Mouse (Mus musculus) midbrain, embryonic 16.5 days (tissue): ENCODE results near the gene Cd9. TPM values are rescaled to one million over a fixed set of nuclear protein-coding genes. Genes with fewer than 3 reads are reported as not detected.

Experiments used
- ATAC-seq: fragments of 200-750 bp; cut with Nextera tagmentation; 2 replicates; pipeline ENCODE4 v1.8.0; 2017; ENCODE audit warnings: moderate TSS enrichment
- H3K27ac ChIP-seq: fragments of 300-500 bp; sonication (generic); 2 replicates; pipeline ENCODE4 v1.5.1; 2014; ENCODE audit warnings: mild to moderate bottlenecking, low read length, mixed read lengths
- H3K27me3 ChIP-seq: fragments of 300-500 bp; sonication (generic); 2 replicates; pipeline ENCODE4 v1.6.1; 2014; ENCODE audit warnings: low read depth, low read length, mixed read lengths; ENCODE audit not compliant: control insufficient read depth, insufficient read depth
- H3K36me3 ChIP-seq: fragments of 300-500 bp; sonication (generic); 2 replicates; pipeline ENCODE4 v1.6.1; 2014; ENCODE audit warnings: mild to moderate bottlenecking, low read length, moderate library complexity, mixed read lengths; ENCODE audit not compliant: control insufficient read depth, insufficient read depth
- H3K4me1 ChIP-seq: fragments of 300-500 bp; sonication (generic); 2 replicates; pipeline ENCODE4 v1.6.1; 2014; ENCODE audit warnings: mild to moderate bottlenecking, low read length, mixed read lengths; ENCODE audit not compliant: control insufficient read depth, insufficient read depth
- H3K4me2 ChIP-seq: fragments of 300-500 bp; sonication (generic); 2 replicates; pipeline ENCODE4 v1.6.1; 2014; ENCODE audit warnings: mild to moderate bottlenecking, low read length, mixed read lengths
- H3K4me3 ChIP-seq: fragments of 300-500 bp; sonication (generic); 2 replicates; pipeline ENCODE4 v1.5.1; 2014; ENCODE audit warnings: low read depth, mild to moderate bottlenecking, low read length, moderate library complexity, mixed read lengths
- H3K9ac ChIP-seq: fragments of 300-500 bp; sonication (generic); 2 replicates; pipeline ENCODE4 v1.6.1; 2014; ENCODE audit warnings: low read depth, low read length, mixed read lengths
- H3K9me3 ChIP-seq: fragments of 300-500 bp; sonication (generic); replicated peaks from 2 replicates; pipeline ENCODE4 v1.6.1; 2014; ENCODE audit warnings: mild to moderate bottlenecking, low read length, mixed read lengths; ENCODE audit not compliant: control insufficient read depth, poor library complexity, severe bottlenecking
- WGBS: fragments of 180-500 bp; shearing (Covaris S2); extraction: QIAGEN DNeasy Blood & Tissue Kit; methylation state at CpG from one replicate; pipeline ENCODE4 v1.1.7; 2014; 5-methylcytosine and 5-hydroxymethylcytosine counted together
- polyA plus RNA-seq: library from polyadenylated mRNA; unstranded; fragments of >200 nt; fragmentation: Nextera tagmentation; extraction: Ambion mirVana; gene quantifications from 2 replicates; pipeline ENCODE4 v1.2.1, GENCODE M21; 2015

Cd9 gene
- polyA plus RNA-seq, 1 experiment from 2014 or later, result 88.0 TPM

DNA sequence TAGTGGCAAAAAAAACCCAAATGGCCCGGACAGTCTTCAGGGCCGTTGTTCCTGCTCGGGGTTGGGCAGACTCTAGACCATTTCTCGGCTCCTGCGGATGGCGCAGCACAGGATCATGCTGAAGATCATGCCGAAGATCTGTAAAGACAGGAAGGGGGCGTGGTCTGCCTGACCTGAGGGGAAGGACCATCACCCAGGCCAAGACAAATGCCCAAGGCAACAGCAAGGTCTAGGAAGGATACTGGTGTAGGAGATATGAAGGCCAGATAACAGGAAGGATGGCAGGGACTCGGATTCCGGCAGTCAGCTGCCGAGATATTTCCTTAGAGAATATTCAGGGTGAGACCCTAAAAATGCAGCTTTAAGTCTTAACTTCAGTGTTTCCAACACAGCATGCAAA, 34.0 kb downstream of the Cd9 start:
- no peak for ATAC-seq
- Histone ChIP-seq H3K27me3 (no peaks in the 10 kb centered on the region), H3K4me3 (no peak overlapping the region), H3K4me1 (no peaks in the 10 kb centered on the region), H3K27ac (no peak overlapping the region), H3K4me2 (no peak overlapping the region), H3K9me3 (no peaks in the 10 kb centered on the region), H3K36me3 (no peaks in the 10 kb centered on the region), H3K9ac (no peak overlapping the region)
- 94% methylated on average over 11 of the region's 11 CpGs for WGBS

- Histone ChIP-seq H3K27me3 (no peaks in the 10 kb centered on the region), H3K27ac (no peak overlapping the region), H3K4me3 (no peak overlapping the region), H3K4me2 (no peak overlapping the region), H3K4me1 (no peaks in the 10 kb centered on the region), H3K36me3 (no peaks in the 10 kb centered on the region), H3K9me3 (no peaks in the 10 kb centered on the region), H3K9ac (no peak overlapping the region)
- no peak for ATAC-seq
- WGBS, result 97% methylated on average over 5 of the region's 5 CpGs
These were observed 34.7 kb downstream of the Cd9 start for GRCm38 (mm10) chr6:125459903-125460302.

- H3K9me3 ChIP-seq, result no peaks in the 10 kb centered on the region
- no peaks in the 10 kb centered on the region for H3K4me1 ChIP-seq
- H3K27ac ChIP-seq, result no peak overlapping the region
- WGBS, result 47% methylated on average over 12 of the region's 12 CpGs
- H3K36me3 ChIP-seq, result no peaks in the 10 kb centered on the region
- H3K27me3 ChIP-seq, result no peaks in the 10 kb centered on the region
- no peak for ATAC-seq
- H3K4me2 ChIP-seq, result no peak overlapping the region
- no peak overlapping the region for H3K4me3 ChIP-seq
- H3K9ac ChIP-seq, result no peak overlapping the region
These were observed 38.6 kb downstream of the Cd9 start for GRCm38 (mm10) chr6:125455806-125456520.

DNA sequence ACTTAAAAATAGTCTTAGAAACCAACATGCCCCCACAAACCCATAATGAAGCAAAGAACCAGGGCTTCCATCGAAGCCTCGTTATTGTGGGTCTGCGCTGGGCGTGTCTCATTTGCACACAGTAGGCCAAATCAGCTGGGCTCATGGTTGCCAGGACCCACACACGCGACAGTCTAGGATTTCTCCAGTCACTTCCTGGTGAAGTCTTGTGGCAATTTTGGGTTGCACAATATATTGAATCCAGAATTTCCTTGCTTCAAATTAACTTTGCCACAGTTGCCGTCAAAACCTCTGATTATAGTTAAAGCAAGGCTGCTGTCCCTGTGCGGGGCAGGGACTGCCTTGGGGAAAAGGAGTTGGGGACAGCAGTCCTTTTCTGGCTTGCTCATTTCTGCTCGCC, 39.9 kb downstream of the Cd9 start:
- H3K27me3 ChIP-seq, result no peaks in the 10 kb centered on the region
- H3K9ac ChIP-seq, result no peak overlapping the region
- H3K4me3 ChIP-seq, result no peak overlapping the region
- no peak overlapping the region for H3K4me2 ChIP-seq
- no peaks in the 10 kb centered on the region for H3K9me3 ChIP-seq
- no peak for ATAC-seq
- no peaks in the 10 kb centered on the region for H3K4me1 ChIP-seq
- H3K36me3 ChIP-seq, result no peaks in the 10 kb centered on the region
- H3K27ac ChIP-seq, result no peak overlapping the region
- WGBS, result 89% methylated on average over 9 of the region's 9 CpGs

- 34% methylated on average over 5 of the region's 5 CpGs for WGBS
- H3K27me3 ChIP-seq, result no peaks in the 10 kb centered on the region
- no peaks in the 10 kb centered on the region for H3K9me3 ChIP-seq
- H3K4me1 ChIP-seq, result no peaks in the 10 kb centered on the region
- no peak for ATAC-seq
- H3K36me3 ChIP-seq, result no peaks in the 10 kb centered on the region
- H3K4me2 ChIP-seq, result no peak overlapping the region
- H3K27ac ChIP-seq, result no peak overlapping the region
- no peak overlapping the region for H3K9ac ChIP-seq
- H3K4me3 ChIP-seq, result no peak overlapping the region
These were observed 40.3 kb downstream of the Cd9 start for GRCm38 (mm10) chr6:125454299-125454698.

GRCm38 (mm10) chr6:125447660-125448059, 46.9 kb downstream of the Cd9 start:
- 40% methylated on average over 2 of the region's 2 CpGs for WGBS

GRCm38 (mm10) chr6:125447205-125447604, 47.4 kb downstream of the Cd9 start:
- no peak for ATAC-seq
- H3K4me3 ChIP-seq, result no peak overlapping the region
- H3K36me3 ChIP-seq, result no peaks in the 10 kb centered on the region
- no peak overlapping the region for H3K4me2 ChIP-seq
- H3K4me1 ChIP-seq, result no peaks in the 10 kb centered on the region
- no peaks in the 10 kb centered on the region for H3K27me3 ChIP-seq
- no peak overlapping the region for H3K9ac ChIP-seq
- no peaks in the 10 kb centered on the region for H3K9me3 ChIP-seq
- WGBS, result 51% methylated on average over 4 of the region's 4 CpGs
- no peak overlapping the region for H3K27ac ChIP-seq

More at GRCm38 (mm10) chr6:125447660-125448059, 46.9 kb downstream of the Cd9 start:
- H3K9me3 ChIP-seq, result no peaks in the 10 kb centered on the region
- no peak overlapping the region for H3K27ac ChIP-seq
- no peak for ATAC-seq
- no peak overlapping the region for H3K4me3 ChIP-seq
- no peak overlapping the region for H3K4me2 ChIP-seq
- no peaks in the 10 kb centered on the region for H3K4me1 ChIP-seq
- H3K9ac ChIP-seq, result no peak overlapping the region
- no peaks in the 10 kb centered on the region for H3K36me3 ChIP-seq
- H3K27me3 ChIP-seq, result no peaks in the 10 kb centered on the region

GRCm38 (mm10) chr6:125445381-125445780, 49.2 kb downstream of the Cd9 start:
- Histone ChIP-seq H3K27ac (no peak overlapping the region), H3K9me3 (no peaks in the 10 kb centered on the region), H3K4me2 (no peak overlapping the region), H3K4me3 (no peak overlapping the region), H3K9ac (no peak overlapping the region), H3K27me3 (no peaks in the 10 kb centered on the region), H3K36me3 (no peaks in the 10 kb centered on the region), H3K4me1 (no peaks in the 10 kb centered on the region)
- WGBS, result 84% methylated on average over 6 of the region's 6 CpGs
- no peak for ATAC-seq

DNA sequence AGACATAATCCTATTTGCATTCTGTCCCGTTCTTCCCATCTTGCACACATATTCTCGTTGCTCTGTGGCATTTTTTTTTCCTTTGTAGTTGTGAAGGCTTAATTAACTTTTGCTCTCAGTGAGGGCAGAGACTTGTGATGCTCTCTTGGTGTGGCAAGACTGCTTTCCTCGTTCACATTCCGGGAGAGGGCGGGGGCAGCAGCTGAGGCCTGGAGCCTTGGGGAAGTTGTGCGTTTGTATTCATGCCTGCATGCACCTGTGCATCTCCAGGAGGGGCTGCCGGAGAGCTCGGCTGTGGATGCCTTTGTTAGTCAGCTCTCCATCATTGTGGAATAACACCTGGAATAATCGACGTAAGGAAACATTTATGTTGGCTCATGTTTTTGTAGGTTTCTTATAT, 52.0 kb downstream of the Cd9 start:
- H3K27ac ChIP-seq, result no peak overlapping the region
- H3K36me3 ChIP-seq, result no peaks in the 10 kb centered on the region
- no peak overlapping the region for H3K4me2 ChIP-seq

More for the DNA sequence above, 52.0 kb downstream of the Cd9 start:
- H3K9ac ChIP-seq, result no peak overlapping the region
- no peaks in the 10 kb centered on the region for H3K27me3 ChIP-seq
- ATAC-seq, result no peak
- H3K9me3 ChIP-seq, result no peaks in the 10 kb centered on the region
- H3K4me1 ChIP-seq, result no peaks in the 10 kb centered on the region
- WGBS, result 48% methylated on average over 10 of the region's 10 CpGs
- no peak overlapping the region for H3K4me3 ChIP-seq
